Mouse (Mus musculus): ENCODE data around the gene Vwa3a. TPM values are rescaled to one million over a fixed set of nuclear protein-coding genes. Genes with fewer than 3 reads are reported as not detected.

Gene Vwa3a
- total RNA-seq, 1 experiment, result 0.18 TPM

- no peaks in the 10 kb centered on the region for H3K9me3 ChIP-seq (ENCODE audit: control insufficient read depth, insufficient read depth, low read depth, low read length)
- in situ Hi-C loops (cut with MboI; ENCODE audit: low sequenced_read_pairs in 2 of 2, unreplicated experiment in 2 of 2), result no loop called here
- no peak for DNase-seq (ENCODE audit: low read depth, low spot score)
- no peak overlapping the region for H3K27ac ChIP-seq (ENCODE audit: insufficient read depth, low read depth, low read length, poor library complexity, severe bottlenecking)
- H3K9ac ChIP-seq (ENCODE audit: insufficient read depth, low read depth, low read length, poor library complexity, severe bottlenecking), result no peak overlapping the region
- no peak overlapping the region for H3K4me3 ChIP-seq (ENCODE audit: insufficient read depth in 1 of 2, low read depth in 1 of 2, low read length in 2 of 2, poor library complexity in 1 of 2, severe bottlenecking in 1 of 2)
- H3K4me1 ChIP-seq (ENCODE audit: control insufficient read depth in 2 of 2, insufficient read depth in 2 of 2, low read length in 2 of 2, poor library complexity in 1 of 2), result no peaks in the 10 kb centered on the region; a peak in 1 of 4 replicates
- TF ChIP-seq ZNF384 (IDR thresholded peaks at IDR 0.05; ENCODE audit: low read depth, low read length) (no peak), MAFK (IDR thresholded peaks at IDR 0.05; ENCODE audit: insufficient read depth, low read depth, low read length) (no peak), ZC3H11A (IDR thresholded peaks at IDR 0.05; ENCODE audit: borderline replicate concordance, low read depth, low read length) (no peak), HCFC1 (IDR thresholded peaks at IDR 0.05; ENCODE audit: borderline replicate concordance, insufficient read depth, low read length) (no peak), CHD2 (IDR thresholded peaks at IDR 0.05; ENCODE audit: low read depth, low read length) (no peak)
- peaks cover 3% of the 10 kb centered on the region; the same call in 1 of the 2 replicates for H3K36me3 ChIP-seq (ENCODE audit: control insufficient read depth, insufficient read depth, low read length, poor library complexity, severe bottlenecking)
Observed at GRCm38 (mm10) chr7:120721456-120721855, 17.7 kb upstream of the Vwa3a start.

- no peak overlapping the region for H3K9ac ChIP-seq (ENCODE audit: insufficient read depth, low read depth, low read length, poor library complexity, severe bottlenecking)
- H3K27ac ChIP-seq (ENCODE audit: insufficient read depth, low read depth, low read length, poor library complexity, severe bottlenecking), result no peak overlapping the region
- H3K4me1 ChIP-seq (ENCODE audit: control insufficient read depth in 2 of 2, insufficient read depth in 2 of 2, low read length in 2 of 2, poor library complexity in 1 of 2), result no peaks in the 10 kb centered on the region; a peak in 1 of 4 replicates
- TF ChIP-seq ZNF384 (IDR thresholded peaks at IDR 0.05; ENCODE audit: low read depth, low read length) (no peak), HCFC1 (IDR thresholded peaks at IDR 0.05; ENCODE audit: borderline replicate concordance, insufficient read depth, low read length) (no peak), MAFK (IDR thresholded peaks at IDR 0.05; ENCODE audit: insufficient read depth, low read depth, low read length) (no peak), CHD2 (IDR thresholded peaks at IDR 0.05; ENCODE audit: low read depth, low read length) (no peak), ZC3H11A (IDR thresholded peaks at IDR 0.05; ENCODE audit: borderline replicate concordance, low read depth, low read length) (no peak)
- peaks cover 3% of the 10 kb centered on the region; the same call in 1 of the 2 replicates for H3K36me3 ChIP-seq (ENCODE audit: control insufficient read depth, insufficient read depth, low read length, poor library complexity, severe bottlenecking)
- H3K4me3 ChIP-seq (ENCODE audit: insufficient read depth in 1 of 2, low read depth in 1 of 2, low read length in 2 of 2, poor library complexity in 1 of 2, severe bottlenecking in 1 of 2), result no peak overlapping the region
- no peak for DNase-seq (ENCODE audit: low read depth, low spot score)
- no peaks in the 10 kb centered on the region for H3K9me3 ChIP-seq (ENCODE audit: control insufficient read depth, insufficient read depth, low read depth, low read length)
- in situ Hi-C loops (cut with MboI; ENCODE audit: low sequenced_read_pairs in 2 of 2, unreplicated experiment in 2 of 2), result no loop called here
Observed at GRCm38 (mm10) chr7:120722063-120722462, 17.1 kb upstream of the Vwa3a start.

- Histone ChIP-seq H3K9ac (ENCODE audit: insufficient read depth, low read depth, low read length, poor library complexity, severe bottlenecking) (no peak overlapping the region), H3K4me3 (ENCODE audit: insufficient read depth in 1 of 2, low read depth in 1 of 2, low read length in 2 of 2, poor library complexity in 1 of 2, severe bottlenecking in 1 of 2) (no peak overlapping the region), H3K27ac (ENCODE audit: insufficient read depth, low read depth, low read length, poor library complexity, severe bottlenecking) (no peak overlapping the region), H3K4me1 (ENCODE audit: control insufficient read depth in 2 of 2, insufficient read depth in 2 of 2, low read length in 2 of 2, poor library complexity in 1 of 2) (no peaks in the 10 kb centered on the region; a peak in 1 of 4 replicates), H3K36me3 (ENCODE audit: control insufficient read depth, insufficient read depth, low read length, poor library complexity, severe bottlenecking) (peaks cover 3% of the 10 kb centered on the region; the same call in 1 of the 2 replicates), H3K9me3 (ENCODE audit: control insufficient read depth, insufficient read depth, low read depth, low read length) (no peaks in the 10 kb centered on the region)
- DNase-seq (ENCODE audit: low read depth, low spot score), result no peak
- no peak for TF ChIP-seq HCFC1 (IDR thresholded peaks at IDR 0.05; ENCODE audit: borderline replicate concordance, insufficient read depth, low read length)
- TF ChIP-seq ZC3H11A (IDR thresholded peaks at IDR 0.05; ENCODE audit: borderline replicate concordance, low read depth, low read length), result no peak
- no peak for TF ChIP-seq ZNF384 (IDR thresholded peaks at IDR 0.05; ENCODE audit: low read depth, low read length)
- no peak for TF ChIP-seq CHD2 (IDR thresholded peaks at IDR 0.05; ENCODE audit: low read depth, low read length)
- TF ChIP-seq MAFK (IDR thresholded peaks at IDR 0.05; ENCODE audit: insufficient read depth, low read depth, low read length), result no peak
- in situ Hi-C loops (cut with MboI; ENCODE audit: low sequenced_read_pairs in 2 of 2, unreplicated experiment in 2 of 2), result no loop called here
Observed at GRCm38 (mm10) chr7:120722839-120723278, 16.3 kb upstream of the Vwa3a start.

- DNase-seq (ENCODE audit: low read depth, low spot score), result peak; percentile 47
- no peak overlapping the region for H3K9ac ChIP-seq (ENCODE audit: insufficient read depth, low read depth, low read length, poor library complexity, severe bottlenecking)
- H3K4me1 ChIP-seq (ENCODE audit: control insufficient read depth in 2 of 2, insufficient read depth in 2 of 2, low read length in 2 of 2, poor library complexity in 1 of 2), result no peaks in the 10 kb centered on the region; a peak in 1 of 4 replicates
- no peak overlapping the region for H3K4me3 ChIP-seq (ENCODE audit: insufficient read depth in 1 of 2, low read depth in 1 of 2, low read length in 2 of 2, poor library complexity in 1 of 2, severe bottlenecking in 1 of 2)
- peaks cover 8% of the 10 kb centered on the region; the same call in 1 of the 2 replicates for H3K36me3 ChIP-seq (ENCODE audit: control insufficient read depth, insufficient read depth, low read length, poor library complexity, severe bottlenecking)
- in situ Hi-C loops (cut with MboI; ENCODE audit: low sequenced_read_pairs in 2 of 2, unreplicated experiment in 2 of 2), result no loop called here
- TF ChIP-seq ZC3H11A (IDR thresholded peaks at IDR 0.05; ENCODE audit: borderline replicate concordance, low read depth, low read length), result no peak
- no peak for TF ChIP-seq MAFK (IDR thresholded peaks at IDR 0.05; ENCODE audit: insufficient read depth, low read depth, low read length)
- no peak for TF ChIP-seq HCFC1 (IDR thresholded peaks at IDR 0.05; ENCODE audit: borderline replicate concordance, insufficient read depth, low read length)
- TF ChIP-seq CHD2 (IDR thresholded peaks at IDR 0.05; ENCODE audit: low read depth, low read length), result no peak
- TF ChIP-seq ZNF384 (IDR thresholded peaks at IDR 0.05; ENCODE audit: low read depth, low read length), result no peak
- H3K27ac ChIP-seq (ENCODE audit: insufficient read depth, low read depth, low read length, poor library complexity, severe bottlenecking), result no peak overlapping the region
- H3K9me3 ChIP-seq (ENCODE audit: control insufficient read depth, insufficient read depth, low read depth, low read length), result no peaks in the 10 kb centered on the region
Observed at GRCm38 (mm10) chr7:120727581-120727980, 11.5 kb upstream of the Vwa3a start.

All from ES-E14 (cell line).